Mouse (Mus musculus) forebrain, postnatal 0 days (tissue): ENCODE results near the gene Iqgap3. TPM values are rescaled to one million over a fixed set of nuclear protein-coding genes. Genes with fewer than 3 reads are reported as not detected.

ENCODE experiments used
- ATAC-seq: fragments of 200-750 bp; cut with Nextera tagmentation; 2 replicates; pipeline ENCODE4 v1.8.0; 2017; ENCODE audit warnings: mild to moderate bottlenecking, moderate library complexity
- DNase-seq: peaks from one replicate; pipeline ENCODE4 v3.0.0-alpha.2; 2015
- H3K27ac ChIP-seq: fragments of 300-500 bp; sonication (generic); 2 replicates; pipeline ENCODE4 v1.5.1; 2014; ENCODE audit warnings: low read depth, mild to moderate bottlenecking, antibody characterized with exemption, low read length, moderate library complexity, mixed read lengths
- H3K27me3 ChIP-seq: fragments of 300-500 bp; sonication (generic); 2 replicates; pipeline ENCODE4 v1.6.1; 2014; ENCODE audit warnings: mild to moderate bottlenecking, low read length, mixed read lengths; ENCODE audit not compliant: insufficient read depth
- H3K36me3 ChIP-seq: fragments of 300-500 bp; sonication (generic); 2 replicates; pipeline ENCODE4 v1.6.1; 2014; ENCODE audit warnings: mild to moderate bottlenecking, moderate library complexity; ENCODE audit not compliant: insufficient read depth
- H3K4me1 ChIP-seq: fragments of 300-500 bp; sonication (generic); 2 replicates; pipeline ENCODE4 v1.6.1; 2014; ENCODE audit warnings: antibody characterized with exemption; ENCODE audit not compliant: insufficient read depth
- H3K4me2 ChIP-seq: fragments of 300-500 bp; sonication (generic); 2 replicates; pipeline ENCODE4 v1.6.1; 2014; ENCODE audit warnings: low read depth, mild to moderate bottlenecking, moderate library complexity
- H3K4me3 ChIP-seq: fragments of 300-500 bp; sonication (generic); 2 replicates; pipeline ENCODE4 v1.5.1; 2014; ENCODE audit warnings: low read depth, low read length, mixed read lengths
- H3K9ac ChIP-seq: fragments of 300-500 bp; sonication (generic); 2 replicates; pipeline ENCODE4 v1.6.1; 2014; ENCODE audit warnings: mild to moderate bottlenecking
- H3K9me3 ChIP-seq: fragments of 300-500 bp; sonication (generic); 2 replicates; pipeline ENCODE4 v1.6.1; 2016; ENCODE audit warnings: low read length
- CTCF ChIP-seq: sonication (generic); IDR thresholded peaks from 2 replicates; pipeline ENCODE4 v1.5.1; 2016; ENCODE audit warnings: antibody characterized with exemption, control low read depth, low read depth
- WGBS: fragments of 180-500 bp; shearing (Covaris S2); extraction: QIAGEN DNeasy Blood & Tissue Kit; methylation state at CpG from one replicate; pipeline ENCODE4 v1.1.7; 2014; 5-methylcytosine and 5-hydroxymethylcytosine counted together
- polyA plus RNA-seq: library from polyadenylated mRNA; unstranded; fragments of >200 nt; fragmentation: Nextera tagmentation; extraction: Ambion mirVana; gene quantifications from 2 replicates; pipeline ENCODE4 v1.2.1, GENCODE M21; 2015
- total RNA-seq: library from RNA; depleted of rRNA; stranded (reverse); fragments of >200 nt; gene quantifications from 2 replicates; pipeline ENCODE4 v1.2.3, GENCODE M21; 2014

The Iqgap3 gene
- total and polyA plus RNA-seq, 2 experiments from 2014 or later: 2.0 to 6.8 TPM

- H3K4me1 ChIP-seq: peaks cover 35% of the 10 kb centered on the region
- under 1% methylated on average over 48 of the region's 52 CpGs for WGBS
Measured at GRCm38 (mm10) chr3:88141787-88142523, 60.2 kb downstream of the Iqgap3 start, which contains the start of gene Mef2d. TSS of gene Mef2d (plus strand) at chr3:88142372.

GRCm38 (mm10) chr3:88142546-88142915 lies 60.8 kb downstream of the Iqgap3 start:
- 1% methylated on average over 57 of the region's 57 CpGs for WGBS
- Histone ChIP-seq H3K4me3 (peak overlapping the region; percentile 57), H3K4me1 (peaks cover 35% of the 10 kb centered on the region), H3K27me3 (no peaks in the 10 kb centered on the region), H3K9ac (peak overlapping the region; percentile 72), H3K27ac (peak overlapping the region; percentile 94), H3K9me3 (no peaks in the 10 kb centered on the region), H3K4me2 (peak overlapping the region; percentile 93), H3K36me3 (peaks cover 4% of the 10 kb centered on the region; the same call in 1 of the 2 replicates)
- DNase-seq (peak; percentile 74), ATAC-seq (peak; percentile 50)
- no peak for TF ChIP-seq CTCF

More at GRCm38 (mm10) chr3:88141787-88142523, 60.2 kb downstream of the Iqgap3 start, which contains the start of gene Mef2d:
- TF ChIP-seq CTCF: peak; percentile 48
- no peaks in the 10 kb centered on the region for H3K9me3 ChIP-seq
- peak; percentile 90 for ATAC-seq
- peaks cover 4% of the 10 kb centered on the region; the same call in 1 of the 2 replicates for H3K36me3 ChIP-seq
- H3K27ac ChIP-seq: peak within 1 kb of the TSS; percentile 94
- peak within 1 kb of the TSS; percentile 93 for H3K4me2 ChIP-seq
- no peaks in the 10 kb centered on the region for H3K27me3 ChIP-seq
- H3K9ac ChIP-seq: peak within 1 kb of the TSS; percentile 72
- peak within 1 kb of the TSS; percentile 57 for H3K4me3 ChIP-seq
- peak; percentile 98 for DNase-seq

GRCm38 (mm10) chr3:88142916-88143771 lies 61.4 kb downstream of the Iqgap3 start:
- Histone ChIP-seq H3K9me3 (no peaks in the 10 kb centered on the region), H3K9ac (peak overlapping the region; percentile 72), H3K4me2 (peak overlapping the region; percentile 93), H3K4me3 (peak overlapping the region; percentile 57), H3K27ac (peak overlapping the region; percentile 94), H3K36me3 (peaks cover 4% of the 10 kb centered on the region; the same call in 1 of the 2 replicates), H3K27me3 (no peaks in the 10 kb centered on the region), H3K4me1 (peaks cover 35% of the 10 kb centered on the region)
- WGBS: 2% methylated on average over 27 of the region's 33 CpGs
- no peak for TF ChIP-seq CTCF
- ATAC-seq (no peak), DNase-seq (peak; percentile 46)

- 11% methylated on average over 5 of the region's 5 CpGs for WGBS
- peaks cover 34% of the 10 kb centered on the region for H3K4me1 ChIP-seq
- no peak for DNase-seq
Measured at GRCm38 (mm10) chr3:88143961-88144486, 62.3 kb downstream of the Iqgap3 start.

GRCm38 (mm10) chr3:88144648-88145410 lies 63.1 kb downstream of the Iqgap3 start:
- WGBS: 72% methylated on average over 6 of the region's 6 CpGs
- no peak overlapping the region for H3K27ac ChIP-seq
- no peaks in the 10 kb centered on the region for H3K9me3 ChIP-seq
- peak overlapping the region; percentile 22; the same call in 1 of the 2 replicates for H3K9ac ChIP-seq
- H3K36me3 ChIP-seq: peaks cover 4% of the 10 kb centered on the region; the same call in 1 of the 2 replicates
- peak overlapping the region; percentile 93 for H3K4me2 ChIP-seq
- DNase-seq (no peak), ATAC-seq (no peak)
- no peaks in the 10 kb centered on the region for H3K27me3 ChIP-seq
- peaks cover 38% of the 10 kb centered on the region for H3K4me1 ChIP-seq
- TF ChIP-seq CTCF: no peak
- peak overlapping the region; percentile 57 for H3K4me3 ChIP-seq

More at GRCm38 (mm10) chr3:88143961-88144486, 62.3 kb downstream of the Iqgap3 start:
- H3K4me2 ChIP-seq: peak overlapping the region; percentile 93
- no peak for ATAC-seq
- peaks cover 4% of the 10 kb centered on the region; the same call in 1 of the 2 replicates for H3K36me3 ChIP-seq
- H3K9me3 ChIP-seq: no peaks in the 10 kb centered on the region
- no peak for TF ChIP-seq CTCF
- peak overlapping the region; percentile 57 for H3K4me3 ChIP-seq
- peak overlapping the region; percentile 36; the same call in 1 of the 2 replicates for H3K27ac ChIP-seq
- H3K27me3 ChIP-seq: no peaks in the 10 kb centered on the region
- peak overlapping the region; percentile 72 for H3K9ac ChIP-seq

- H3K27me3 ChIP-seq: no peaks in the 10 kb centered on the region
- H3K27ac ChIP-seq: peak overlapping the region; percentile 15; the same call in 1 of the 2 replicates
- H3K9me3 ChIP-seq: no peaks in the 10 kb centered on the region
- peaks cover 44% of the 10 kb centered on the region for H3K4me1 ChIP-seq
- TF ChIP-seq CTCF: no peak
- WGBS: 36% methylated on average over 4 of the region's 4 CpGs
- DNase-seq: no peak
- peaks cover 4% of the 10 kb centered on the region; the same call in 1 of the 2 replicates for H3K36me3 ChIP-seq
- H3K4me2 ChIP-seq: peak overlapping the region; percentile 93; the same call in 1 of the 2 replicates
- no peak for ATAC-seq
- H3K9ac ChIP-seq: 0 out of 2 replicates have a peak overlapping the region, but pooled peaks have one; percentile 22
- H3K4me3 ChIP-seq: no peak overlapping the region
Measured at GRCm38 (mm10) chr3:88145411-88145782, 63.6 kb downstream of the Iqgap3 start.
